Mouse (Mus musculus): ENCODE data around the gene Gpc5.

Gene Gpc5

GRCm38 (mm10) chr14:116212029-116212428 is 1120.0 kb downstream of the Gpc5 start:
- DNase-seq (ENCODE audit: low read depth, low spot score): no peak

- DNase-seq (ENCODE audit: low read depth, low spot score): no peak
Observed at GRCm38 (mm10) chr14:116258126-116258525, 1166.1 kb downstream of the Gpc5 start.

GRCm38 (mm10) chr14:116308541-116308940 is 1216.5 kb downstream of the Gpc5 start:
- no peak for DNase-seq (ENCODE audit: low read depth, low spot score)

GRCm38 (mm10) chr14:116317491-116317890 is 1225.5 kb downstream of the Gpc5 start:
- no peak for DNase-seq (ENCODE audit: low read depth, low spot score)

- DNase-seq (ENCODE audit: low read depth, low spot score): no peak
Observed at GRCm38 (mm10) chr14:116336182-116336581, 1244.2 kb downstream of the Gpc5 start.

DNA sequence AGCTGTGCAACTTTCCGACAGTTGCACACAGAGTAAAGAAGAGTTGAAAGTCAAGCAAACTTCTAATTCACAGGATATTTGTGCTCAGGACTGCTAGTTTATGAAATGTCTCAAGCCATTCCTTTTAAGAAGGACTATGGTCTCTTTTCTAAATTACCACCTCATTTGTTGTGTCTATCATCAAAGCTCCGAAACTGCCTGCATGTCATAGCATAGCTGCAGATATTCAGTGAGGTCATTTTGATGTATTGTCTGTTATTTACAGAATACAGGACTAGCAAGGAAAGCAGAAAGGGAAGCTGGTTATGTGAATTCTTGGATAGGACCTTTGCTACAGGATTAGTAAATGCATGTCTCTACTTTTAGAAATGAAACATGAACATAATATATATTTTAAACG is 1246.4 kb downstream of the Gpc5 start:
- DNase-seq (ENCODE audit: low read depth, low spot score): no peak

- DNase-seq (ENCODE audit: low read depth, low spot score): no peak
Observed at GRCm38 (mm10) chr14:116348560-116348959, 1256.5 kb downstream of the Gpc5 start.

- no peak for DNase-seq (ENCODE audit: low read depth, low spot score)
Observed at GRCm38 (mm10) chr14:116384602-116385001, 1292.6 kb downstream of the Gpc5 start.

DNA sequence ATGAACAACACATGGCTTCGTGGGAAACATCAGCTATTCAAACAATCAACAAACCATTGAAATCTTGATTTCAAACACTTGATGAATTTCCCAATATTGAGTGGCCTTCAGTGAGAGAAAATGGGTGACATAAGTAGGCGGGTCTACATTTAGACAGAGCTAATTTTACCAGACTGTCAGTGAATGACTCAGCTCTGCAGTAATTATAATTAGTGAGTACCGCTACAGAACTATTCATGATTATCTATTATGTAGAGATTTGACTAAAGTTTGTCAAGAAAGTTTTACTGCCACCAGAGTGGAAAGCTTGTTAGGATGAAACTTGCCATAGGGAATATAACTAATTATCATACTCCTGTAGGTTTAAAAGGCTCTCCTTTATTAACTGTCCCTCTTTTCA is 1323.5 kb downstream of the Gpc5 start:
- no peak for DNase-seq (ENCODE audit: low read depth, low spot score)

DNA sequence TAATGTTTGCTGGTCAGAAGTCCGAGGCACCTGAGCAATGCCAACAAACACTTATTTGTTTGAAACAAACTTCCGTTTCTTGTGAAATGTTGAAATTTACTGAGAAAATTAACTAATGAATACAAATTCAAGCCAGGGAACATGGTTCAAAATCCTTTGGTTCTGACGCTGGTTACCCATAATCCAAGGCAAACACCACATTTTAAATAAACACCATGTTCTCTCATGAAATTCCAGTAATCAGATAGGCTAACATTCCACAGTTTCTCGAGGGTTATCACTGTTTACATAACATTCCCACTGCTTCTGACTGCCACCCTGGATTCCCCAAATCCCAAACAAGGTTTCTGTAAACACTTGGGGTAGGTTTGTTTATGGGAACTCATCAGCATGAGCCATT is 1356.2 kb downstream of the Gpc5 start:
- no peak for DNase-seq (ENCODE audit: low read depth, low spot score)

DNA sequence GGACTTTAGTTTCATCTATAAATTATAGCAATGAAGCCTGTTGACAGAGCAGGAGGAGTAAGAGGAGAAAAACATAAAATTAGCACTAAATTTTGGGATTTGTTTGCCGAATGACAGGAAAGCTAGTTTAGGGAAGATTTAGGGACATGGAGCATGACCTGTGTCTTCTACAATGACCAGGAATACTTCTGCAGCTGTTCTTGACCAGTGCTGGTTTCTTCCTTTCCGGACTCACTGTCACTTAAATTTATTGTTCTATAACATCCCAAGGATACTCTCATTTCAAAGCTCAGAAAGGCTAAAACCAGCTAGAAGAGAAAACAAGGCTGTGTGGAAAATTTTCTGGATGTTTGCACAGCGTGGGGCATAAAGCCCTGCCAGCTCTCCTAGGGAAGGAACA is 1361.3 kb downstream of the Gpc5 start:
- DNase-seq (ENCODE audit: low read depth, low spot score): no peak

GRCm38 (mm10) chr14:116456211-116456610 is 1364.2 kb downstream of the Gpc5 start:
- DNase-seq (ENCODE audit: low read depth, low spot score): no peak

DNA sequence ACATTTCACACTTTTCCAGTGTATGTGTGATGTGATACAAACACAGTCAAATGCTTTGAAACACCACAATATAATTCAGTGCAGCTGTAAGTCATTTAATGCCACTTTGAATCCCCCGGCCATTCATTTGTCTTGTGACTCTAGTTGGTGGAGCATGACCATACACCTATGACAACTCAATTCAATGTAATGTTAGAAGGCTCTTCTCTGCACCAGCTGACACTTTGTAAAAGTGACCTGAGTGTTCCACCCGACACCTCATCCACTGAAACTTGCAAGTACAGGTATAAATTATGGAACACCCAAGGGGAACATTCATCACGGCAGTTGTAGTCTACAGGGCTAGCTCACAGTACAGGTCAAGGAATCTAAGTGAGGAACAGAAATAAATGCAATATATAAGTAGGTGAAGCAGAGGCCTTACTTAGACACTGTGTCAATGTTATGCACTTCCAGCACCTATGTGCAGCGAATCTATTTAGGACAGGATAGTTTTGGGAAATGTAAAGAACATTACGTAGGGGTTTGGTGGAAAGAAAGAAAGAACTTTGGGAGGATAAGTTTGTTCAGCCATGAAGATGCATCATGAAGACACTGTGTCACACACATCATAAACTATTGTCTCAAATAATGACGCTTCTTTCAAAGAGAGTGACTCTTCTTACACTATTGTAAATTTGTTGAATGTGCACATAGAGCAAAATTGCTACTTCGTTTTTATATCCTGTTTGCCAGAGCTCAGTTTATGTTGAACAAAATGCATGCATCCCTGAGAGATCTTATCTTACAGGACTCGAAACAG is 1381.6 kb downstream of the Gpc5 start:
- DNase-seq (ENCODE audit: low read depth, low spot score): no peak

DNA sequence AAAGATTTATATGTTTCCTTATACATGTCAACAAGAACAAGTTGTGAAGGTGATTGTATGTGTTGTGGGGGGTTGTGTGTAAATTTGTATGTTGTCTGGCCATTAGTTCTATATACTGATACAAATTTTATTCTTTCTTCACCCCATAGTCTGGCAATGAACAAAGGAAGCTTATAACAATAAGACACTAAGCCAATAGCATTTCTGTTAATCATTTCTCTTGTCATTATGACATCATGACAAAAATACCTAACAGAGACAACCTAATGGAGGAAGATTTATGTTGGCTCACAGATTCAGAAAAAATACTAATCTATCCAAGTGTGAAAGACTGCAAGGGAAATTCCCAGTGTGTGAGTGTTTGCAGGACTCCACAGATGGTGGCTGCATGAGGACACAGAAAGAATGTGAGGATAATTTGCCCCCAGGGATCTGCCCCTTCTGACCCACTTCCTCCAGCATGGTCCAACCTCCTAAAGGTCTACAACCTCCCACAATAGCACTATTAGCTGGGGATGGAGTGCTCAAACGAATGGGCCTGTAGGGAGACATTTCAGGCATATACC is 1402.4 kb downstream of the Gpc5 start:
- no peak for DNase-seq (ENCODE audit: low read depth, low spot score)

DNA sequence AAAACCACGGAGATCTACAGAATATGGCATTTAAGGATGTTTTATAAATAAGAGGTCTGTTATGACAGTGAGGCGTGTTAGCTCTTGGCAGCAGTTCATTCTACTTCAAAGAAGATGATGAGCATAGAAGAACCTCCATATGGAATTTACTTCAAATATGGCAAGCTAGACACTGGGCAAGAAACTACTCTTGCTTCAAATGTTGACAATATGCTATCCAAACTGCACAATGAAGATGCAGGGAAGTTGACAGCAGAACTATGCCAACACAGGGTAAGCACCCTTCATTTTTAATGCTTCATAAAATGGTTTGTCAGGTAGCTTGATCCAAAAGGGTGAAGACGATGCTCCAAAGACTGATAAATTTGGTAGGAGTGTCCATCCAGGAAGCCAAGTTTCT is 1446.2 kb downstream of the Gpc5 start:
- no peak for DNase-seq (ENCODE audit: low read depth, low spot score)

- no peak for DNase-seq (ENCODE audit: low read depth, low spot score)
Observed at GRCm38 (mm10) chr14:116543746-116544145, 1451.7 kb downstream of the Gpc5 start.

- DNase-seq (ENCODE audit: low read depth, low spot score): no peak
Observed at GRCm38 (mm10) chr14:116551401-116551800, 1459.4 kb downstream of the Gpc5 start.

DNA sequence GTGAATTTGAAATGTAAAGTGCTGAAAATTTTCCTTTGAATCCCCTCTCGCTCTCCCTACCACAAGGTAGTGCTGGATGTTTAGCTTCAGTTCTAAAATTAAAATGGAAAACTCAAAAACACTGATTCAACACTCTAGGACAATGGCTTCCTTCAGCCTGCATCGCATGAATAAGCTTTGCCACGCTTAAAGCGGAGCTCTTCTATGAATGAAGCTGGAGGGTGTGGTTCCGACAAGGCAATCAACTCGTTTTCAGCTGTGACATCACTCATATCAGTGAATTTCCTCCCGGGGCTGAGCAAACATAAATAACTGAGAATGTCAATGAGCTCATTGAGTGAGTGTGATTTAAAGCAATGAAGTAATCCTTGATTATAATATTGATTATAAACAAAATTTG is 1461.3 kb downstream of the Gpc5 start:
- no peak for DNase-seq (ENCODE audit: low read depth, low spot score)

- DNase-seq (ENCODE audit: low read depth, low spot score): no peak
Observed at GRCm38 (mm10) chr14:116558141-116558800, 1466.3 kb downstream of the Gpc5 start.

DNA sequence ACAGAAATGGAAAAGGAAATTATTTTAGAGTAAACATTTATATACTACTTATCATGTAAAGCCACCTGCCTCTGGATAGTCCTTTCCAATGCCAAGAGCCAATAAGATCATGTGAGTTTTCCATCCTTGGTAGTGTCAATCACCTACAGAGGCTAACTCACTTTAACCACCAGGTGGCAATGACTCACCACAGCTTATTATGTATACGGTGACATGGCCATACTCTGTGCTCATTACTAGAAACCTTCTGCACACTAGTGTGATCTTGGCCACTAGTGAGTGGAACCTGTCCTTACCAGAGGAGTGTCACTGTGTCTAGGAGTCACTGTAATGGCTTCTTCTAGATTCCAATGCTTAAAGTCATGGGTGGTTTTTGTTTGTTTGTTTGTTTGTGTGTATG is 1468.0 kb downstream of the Gpc5 start:
- DNase-seq (ENCODE audit: low read depth, low spot score): no peak

Measured in A20 (cell line).